Mouse (Mus musculus) retina, adult 2 months (tissue): ENCODE data around the gene Atp6v0a2.

Experiments
- DNase-seq: peaks from one replicate; pipeline ENCODE4 v3.0.0-alpha.2; 2012; ENCODE audit warnings: low read depth, low spot score

Gene Atp6v0a2

GRCm38 (mm10) chr5:124636694-124637093 lies 8.3 kb downstream of the Atp6v0a2 start:
- no peak for DNase-seq

DNA sequence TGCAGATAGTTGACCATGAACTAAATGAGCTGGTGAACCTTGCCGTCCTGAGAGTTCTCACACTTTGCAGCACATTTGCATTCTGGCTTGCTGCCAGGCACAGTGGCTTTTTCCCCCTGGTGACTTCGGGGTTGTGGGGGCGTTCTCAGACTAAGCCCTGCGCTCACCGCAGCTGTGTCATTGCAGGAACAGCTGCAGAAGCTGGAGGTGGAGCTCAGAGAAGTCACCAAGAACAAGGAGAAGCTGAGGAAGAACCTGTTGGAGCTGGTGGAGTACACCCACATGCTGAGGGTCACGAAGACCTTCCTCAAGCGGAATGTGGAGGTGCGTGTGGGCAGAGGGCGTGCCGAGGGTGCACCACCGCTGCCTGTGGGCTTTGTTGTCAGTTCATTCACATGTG lies 8.9 kb downstream of the Atp6v0a2 start:
- DNase-seq = no peak

GRCm38 (mm10) chr5:124637836-124638235 lies 9.5 kb downstream of the Atp6v0a2 start:
- DNase-seq = no peak

DNA sequence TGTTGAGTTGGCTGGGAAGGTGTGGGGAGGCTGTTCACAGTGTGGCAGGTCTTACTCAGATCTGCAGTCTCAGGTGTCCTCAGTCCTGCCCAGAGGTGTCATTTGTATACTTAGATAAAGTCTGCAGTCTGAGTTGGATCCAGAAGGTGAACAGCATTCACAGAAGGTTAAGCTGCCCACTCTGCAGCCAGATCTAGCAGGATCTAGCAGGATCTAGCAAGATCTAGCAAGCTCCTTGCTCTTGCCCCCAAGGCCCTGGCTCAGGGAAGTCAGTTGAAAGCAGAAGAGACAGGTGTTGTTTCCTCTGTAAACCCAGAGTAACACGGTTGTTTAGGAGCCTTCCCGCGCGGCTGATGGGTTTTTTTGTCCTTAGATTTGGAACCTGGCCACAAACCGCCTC lies 85.4 kb downstream of the Atp6v0a2 start:
- DNase-seq = no peak

GRCm38 (mm10) chr5:124715135-124715534 lies 86.8 kb downstream of the Atp6v0a2 start:
- DNase-seq = no peak

GRCm38 (mm10) chr5:124717969-124718368 lies 89.6 kb downstream of the Atp6v0a2 start:
- DNase-seq = no peak

DNA sequence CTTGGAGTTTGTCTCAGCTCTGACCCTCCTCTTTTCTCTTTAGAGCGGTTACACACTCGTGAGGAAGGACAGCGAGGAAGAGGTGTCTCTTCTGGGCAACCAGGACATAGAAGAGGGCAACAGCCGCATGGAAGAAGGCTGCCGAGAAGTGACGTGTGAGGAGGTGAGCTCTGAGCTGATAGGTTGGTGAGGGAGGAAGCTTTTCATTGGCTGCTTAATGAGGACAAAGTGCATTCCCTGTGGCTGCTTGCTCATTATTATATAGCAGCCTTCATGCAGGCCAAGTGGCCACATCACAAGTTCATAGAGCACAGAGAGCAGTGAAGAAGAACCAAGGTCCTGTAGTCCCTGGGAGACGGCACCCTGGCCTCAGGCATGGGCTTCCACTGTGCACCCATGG lies 90.0 kb downstream of the Atp6v0a2 start:
- DNase-seq = no peak

GRCm38 (mm10) chr5:124723125-124723524 lies 94.7 kb downstream of the Atp6v0a2 start:
- no peak for DNase-seq

DNA sequence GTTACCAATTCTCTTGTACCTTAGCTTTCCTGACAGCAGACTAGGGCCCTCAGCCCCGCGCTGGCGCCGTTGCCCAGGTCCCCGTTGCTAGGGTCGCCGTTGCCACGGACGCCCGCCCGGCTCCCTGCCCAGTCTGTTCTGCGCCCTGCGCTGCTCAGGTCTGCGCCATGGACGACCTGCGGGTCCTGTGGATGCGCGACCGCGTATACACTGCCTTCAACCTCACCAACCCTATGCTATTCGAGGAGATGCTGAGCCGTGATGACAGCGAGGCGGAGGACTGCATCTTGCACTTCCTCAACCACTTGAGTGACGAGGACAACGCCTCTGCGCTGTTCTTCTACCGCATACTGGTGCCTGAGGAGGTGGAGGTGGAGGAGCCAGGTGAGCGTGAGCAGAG lies 96.6 kb downstream of the Atp6v0a2 start, which contains the start of gene Dnah10:
Dnah10 (plus strand) TSS at position 89 of the 400 bp plus-strand sequence.
- DNase-seq = no peak

DNA sequence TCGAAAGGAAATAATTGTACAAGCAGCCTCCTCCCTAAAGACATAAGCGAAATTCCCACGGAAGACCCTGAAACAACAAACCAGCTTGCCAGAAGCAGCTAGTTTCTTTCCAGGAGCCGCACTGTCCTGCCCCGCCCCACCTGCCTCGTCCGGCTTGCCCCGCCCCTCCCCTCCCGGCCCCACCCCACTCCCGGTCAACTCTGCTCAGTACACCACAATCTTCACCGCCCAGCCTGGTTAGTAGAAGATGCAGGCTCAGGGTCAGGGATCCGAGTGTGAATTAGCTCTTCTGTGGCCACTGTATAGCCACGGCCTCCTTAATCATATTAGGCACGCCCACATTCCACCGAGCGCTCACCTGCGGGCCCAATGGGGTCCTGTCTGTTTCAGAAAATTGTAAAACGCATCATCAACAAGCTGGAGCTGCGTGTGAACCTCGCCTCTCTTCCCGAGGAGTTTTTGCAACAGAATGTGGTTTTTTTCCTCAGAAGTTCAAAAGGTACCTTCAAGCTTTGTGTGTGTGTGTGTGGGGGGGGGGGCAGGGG lies 101.4 kb downstream of the Atp6v0a2 start:
- no peak for DNase-seq

DNA sequence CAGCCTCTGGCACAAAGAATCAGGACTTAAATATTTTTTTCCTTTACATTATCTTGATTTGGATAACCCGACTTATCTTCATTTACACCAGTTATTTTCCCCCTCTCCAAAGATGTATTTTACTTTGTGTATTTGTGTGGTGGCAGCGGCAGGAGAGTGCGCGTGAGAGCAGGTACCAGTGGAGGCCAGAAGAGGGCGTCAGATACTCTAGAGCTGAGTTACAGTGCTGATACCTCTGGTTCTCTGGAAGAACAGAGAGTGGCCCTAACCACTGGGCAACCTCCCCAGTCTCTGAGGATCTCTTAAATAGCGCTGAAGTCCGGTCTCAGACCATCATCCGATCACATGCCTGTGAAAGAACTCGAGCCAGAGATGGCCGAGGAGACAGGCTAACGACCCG lies 105.6 kb downstream of the Atp6v0a2 start:
- DNase-seq = no peak

DNA sequence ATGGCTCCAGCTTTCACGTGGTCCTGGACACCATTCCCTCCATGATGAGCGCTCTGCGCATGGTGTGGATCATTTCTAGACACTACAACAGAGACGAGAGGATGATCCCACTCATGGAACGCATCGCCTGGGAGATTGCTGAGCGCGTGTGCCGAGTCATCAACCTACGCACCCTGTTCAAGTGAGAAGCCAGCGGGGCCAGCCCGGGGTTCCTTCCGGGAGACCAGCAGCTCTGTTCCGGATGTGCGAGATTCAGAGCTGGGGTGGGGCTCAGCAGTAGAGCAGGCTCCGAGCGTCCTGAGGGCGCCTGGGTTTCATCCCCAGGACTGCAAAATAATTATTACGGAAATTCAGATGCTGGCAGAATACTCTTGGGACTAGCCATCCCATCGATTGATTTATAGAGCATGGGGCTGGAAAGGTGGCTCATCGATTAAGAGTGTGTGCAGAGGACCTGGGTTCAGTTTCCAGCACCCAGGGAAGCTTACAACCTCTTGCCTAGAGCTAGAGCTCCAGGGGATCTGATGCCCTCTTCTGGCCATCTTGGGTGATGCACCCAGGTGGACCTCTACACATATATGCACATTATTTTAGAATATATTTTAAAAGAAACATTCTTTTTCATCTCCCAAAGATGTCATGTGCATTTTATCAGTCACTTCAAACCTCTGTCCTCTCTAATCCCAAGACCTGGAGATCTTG lies 113.7 kb downstream of the Atp6v0a2 start:
- no peak for DNase-seq

DNA sequence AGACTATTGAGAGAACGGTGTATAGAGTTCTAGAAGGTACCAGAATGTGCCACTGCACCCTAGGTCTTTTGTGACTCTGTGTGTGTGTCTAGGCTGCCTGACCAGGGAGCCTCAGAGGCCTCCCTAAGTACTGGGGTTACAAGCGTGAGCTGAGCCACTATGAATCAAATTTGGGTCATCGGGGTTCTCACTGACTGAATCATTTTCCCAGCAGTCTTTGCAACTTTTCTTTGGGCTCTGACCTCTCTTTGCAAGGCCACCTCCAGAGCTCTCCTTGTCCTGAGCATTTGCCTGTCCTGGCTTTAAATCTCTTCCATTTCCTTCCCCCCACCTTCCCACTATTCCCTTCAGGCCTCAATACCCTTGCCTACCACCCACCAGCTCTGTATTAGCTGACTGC lies 115.5 kb downstream of the Atp6v0a2 start:
- no peak for DNase-seq

- no peak for DNase-seq
These were observed 117.8 kb downstream of the Atp6v0a2 start for GRCm38 (mm10) chr5:124746220-124746619.

- no peak for DNase-seq
These were observed 119.9 kb downstream of the Atp6v0a2 start for GRCm38 (mm10) chr5:124748296-124748695.

- DNase-seq = no peak
These were observed 123.3 kb downstream of the Atp6v0a2 start for GRCm38 (mm10) chr5:124751656-124752055.

GRCm38 (mm10) chr5:124761011-124761410 lies 132.6 kb downstream of the Atp6v0a2 start:
- no peak for DNase-seq

DNA sequence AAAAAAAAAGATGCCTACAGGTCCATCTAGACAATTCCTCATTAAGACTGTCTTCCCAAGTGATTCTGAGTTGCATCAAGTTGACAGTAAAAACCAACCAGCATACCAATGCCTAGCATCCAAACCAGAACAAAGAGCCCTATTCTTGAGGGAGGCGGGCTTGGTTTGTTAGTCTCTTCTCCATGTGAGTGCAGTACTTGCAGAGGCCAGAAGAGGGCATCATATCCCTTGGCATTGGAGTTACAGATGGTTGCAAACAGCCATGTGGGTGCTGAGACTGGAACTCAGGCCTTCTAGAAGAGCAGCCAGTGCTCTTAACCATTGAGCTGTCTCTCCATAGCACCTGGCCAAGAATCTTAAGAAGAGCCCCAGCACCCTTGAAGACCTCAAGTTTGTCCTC lies 133.4 kb downstream of the Atp6v0a2 start:
- no peak for DNase-seq
